Mouse (Mus musculus) layer of hippocampus, adult 11-12 months (tissue): Measurements from ENCODE around the gene 9130409I23Rik.
"Not testable (repeated sequence)": the region's sequence is repeated elsewhere in the genome, so short reads cannot be mapped to it uniquely, and the experiment has no call there.

Experiments
- DNase-seq: peaks from one replicate; pipeline ENCODE4 v3.0.0; 2022; ENCODE audit warnings: low spot score

9130409I23Rik gene

DNA sequence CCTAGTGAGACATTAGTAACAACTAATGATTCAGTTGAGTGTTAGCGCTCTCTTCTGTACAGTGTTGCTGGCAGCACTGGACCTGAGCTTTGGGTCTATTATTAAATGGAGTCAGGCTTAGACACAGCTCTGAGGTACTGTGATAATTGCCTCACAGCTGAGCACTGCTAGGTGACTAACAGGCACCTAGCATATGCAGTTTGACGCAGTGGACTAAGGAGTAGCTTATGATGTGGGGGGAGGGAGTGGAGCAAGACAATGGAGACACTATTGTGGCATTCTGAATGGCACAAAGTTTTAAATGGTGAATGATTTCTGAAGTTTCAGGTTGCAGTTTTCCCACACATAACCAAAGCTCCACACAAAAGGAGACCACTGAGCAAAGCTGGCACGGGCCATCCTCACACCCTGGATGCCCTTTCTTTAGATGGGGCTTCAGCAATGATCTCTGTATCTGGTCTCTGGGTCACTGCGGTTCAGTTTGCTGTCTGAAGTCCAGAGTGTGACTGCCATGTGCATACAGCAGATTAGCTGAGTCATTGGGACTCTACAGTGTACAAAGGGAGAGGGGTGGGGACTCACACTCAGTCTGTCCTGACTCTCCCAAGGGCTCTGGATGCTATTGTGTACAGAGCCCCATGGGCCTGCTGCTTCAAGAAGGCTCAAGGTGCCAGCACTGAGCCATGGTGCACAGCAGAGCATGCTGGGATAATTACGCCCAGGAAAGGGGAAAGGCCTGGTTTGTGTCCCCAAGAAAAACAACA lies 15.8 kb upstream of the 9130409I23Rik start:
- not testable (repeated sequence) for DNase-seq

- no peak for DNase-seq
These were observed 13.4 kb upstream of the 9130409I23Rik start for GRCm38 (mm10) chr1:181037623-181038022.

- peak; percentile 19 for DNase-seq
These were observed 11.4 kb upstream of the 9130409I23Rik start for GRCm38 (mm10) chr1:181039652-181040051.

GRCm38 (mm10) chr1:181047520-181047919 lies 3.5 kb upstream of the 9130409I23Rik start:
- no peak for DNase-seq

DNA sequence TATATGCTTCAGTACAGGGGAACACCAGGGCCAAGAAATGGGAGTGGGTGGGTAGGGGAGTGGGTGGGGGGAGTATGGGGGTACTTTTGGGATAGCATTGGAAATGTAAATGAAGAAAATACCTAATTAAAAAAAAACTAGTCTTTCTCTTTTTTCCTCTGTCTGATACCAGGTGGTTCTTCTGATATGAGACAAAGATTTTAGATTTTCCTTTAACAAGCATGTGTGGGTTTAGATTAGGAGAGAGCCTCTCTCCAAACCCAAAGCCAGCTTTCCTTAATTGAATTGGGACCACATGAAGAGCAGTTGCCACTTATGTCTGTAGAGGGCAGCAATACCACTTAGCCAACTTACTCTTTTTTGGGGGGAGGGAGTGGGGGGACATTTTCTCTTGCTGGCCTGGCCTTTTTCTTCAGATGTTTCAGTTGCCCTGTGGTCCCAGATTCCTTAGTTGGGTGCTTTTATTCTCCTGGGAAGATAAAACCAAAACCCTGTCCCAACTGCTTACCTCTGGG lies 1.7 kb upstream of the 9130409I23Rik start:
- no peak for DNase-seq

DNA sequence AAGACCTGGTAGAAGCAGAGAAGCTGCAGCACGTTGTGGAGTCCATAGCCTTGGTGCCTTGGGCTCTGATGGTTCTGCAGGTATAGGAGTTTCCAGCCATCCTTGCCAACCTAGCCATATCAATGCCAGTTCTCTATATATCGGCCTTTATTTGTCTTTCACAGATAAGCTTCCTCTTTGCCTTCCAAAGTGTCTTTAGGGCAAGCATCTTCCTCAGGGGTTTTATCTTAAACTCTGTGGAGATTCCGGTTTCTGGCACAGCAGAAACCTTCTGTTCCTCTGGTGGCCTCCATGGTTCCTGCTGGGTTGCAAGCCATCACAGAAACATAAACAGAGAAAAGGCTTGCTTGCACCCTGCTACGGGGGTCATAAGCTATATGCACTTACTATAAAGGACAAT lies 1.9 kb downstream of the 9130409I23Rik start:
- DNase-seq: no peak

DNA sequence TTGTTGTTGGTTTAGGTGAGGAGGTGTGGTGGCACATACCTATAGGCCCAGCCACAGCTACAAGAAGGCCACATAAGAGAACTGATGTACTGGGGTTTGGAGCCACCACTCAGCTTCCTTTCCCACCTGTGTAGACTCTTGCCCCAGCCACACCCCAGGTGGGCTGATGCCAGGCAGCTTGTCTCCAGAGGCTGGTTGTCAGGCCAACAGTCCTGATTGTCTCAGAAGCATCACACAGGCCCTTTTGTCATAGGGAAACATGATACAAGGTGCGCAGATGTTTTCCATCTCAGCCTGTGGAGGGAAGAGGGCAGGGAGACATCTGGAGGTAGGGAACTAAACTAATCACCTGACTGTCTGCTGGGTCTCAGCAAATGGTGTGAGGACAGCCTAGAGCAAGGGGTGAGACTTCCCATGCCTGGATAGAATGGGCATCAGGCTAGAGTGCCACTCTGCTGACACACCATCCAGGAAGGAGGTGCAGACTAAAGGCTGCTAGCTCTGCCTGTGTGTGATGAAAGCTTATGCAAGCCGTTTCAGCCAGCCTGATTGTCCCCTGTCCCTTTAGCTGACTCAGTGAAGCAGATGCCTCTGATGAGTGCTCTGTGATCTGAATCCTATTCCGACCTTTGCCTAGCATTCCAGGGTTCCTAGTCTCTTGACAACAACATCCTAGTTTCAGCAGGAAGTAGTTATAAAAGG lies 10.9 kb downstream of the 9130409I23Rik start:
- DNase-seq: no peak

DNA sequence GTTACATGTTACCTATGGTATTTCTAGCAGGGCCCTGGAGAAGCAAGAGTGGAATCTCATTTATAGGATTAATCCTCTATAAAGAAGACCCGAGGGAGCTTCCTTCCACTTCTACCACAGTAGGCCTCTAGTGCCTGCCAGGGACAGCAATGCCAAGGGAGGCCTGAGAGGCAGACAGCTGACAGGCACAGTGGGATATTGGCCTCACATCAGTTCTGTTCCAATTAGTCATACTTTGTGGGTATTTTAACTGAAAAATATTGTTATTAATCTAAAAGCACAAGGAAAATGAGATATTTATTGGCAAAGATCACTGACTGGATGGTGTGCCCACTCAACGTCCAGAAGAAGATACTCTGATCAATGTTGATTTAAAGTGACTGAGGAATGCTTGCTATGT lies 13.0 kb downstream of the 9130409I23Rik start:
- DNase-seq: no peak

GRCm38 (mm10) chr1:181064648-181065047 lies 13.6 kb downstream of the 9130409I23Rik start:
- DNase-seq: no peak

GRCm38 (mm10) chr1:181068344-181068743 lies 17.3 kb downstream of the 9130409I23Rik start:
- DNase-seq: no peak

DNA sequence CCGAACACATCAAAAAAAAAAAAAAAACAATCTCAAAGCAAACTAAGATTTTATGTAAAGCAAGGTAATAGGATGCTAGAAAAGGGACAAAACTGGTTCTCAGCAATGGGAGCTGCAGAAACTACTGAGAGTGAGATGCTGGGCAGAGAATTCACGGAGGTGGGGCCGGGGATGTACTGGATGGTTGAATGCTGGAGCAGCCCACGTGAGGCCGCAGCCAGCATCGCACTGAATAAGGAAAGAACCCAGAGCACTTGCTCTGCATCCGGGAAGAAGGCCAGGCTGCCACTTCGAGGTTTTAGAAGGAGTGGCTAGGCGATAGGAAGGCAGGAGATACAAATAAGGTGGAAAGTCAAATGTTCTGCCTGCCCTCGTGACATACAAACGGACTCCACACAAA lies 18.6 kb downstream of the 9130409I23Rik start:
- DNase-seq: no peak

GRCm38 (mm10) chr1:181073075-181073474 lies 22.0 kb downstream of the 9130409I23Rik start:
- no peak for DNase-seq

- no peak for DNase-seq
These were observed 33.0 kb downstream of the 9130409I23Rik start for GRCm38 (mm10) chr1:181084021-181084420.

DNA sequence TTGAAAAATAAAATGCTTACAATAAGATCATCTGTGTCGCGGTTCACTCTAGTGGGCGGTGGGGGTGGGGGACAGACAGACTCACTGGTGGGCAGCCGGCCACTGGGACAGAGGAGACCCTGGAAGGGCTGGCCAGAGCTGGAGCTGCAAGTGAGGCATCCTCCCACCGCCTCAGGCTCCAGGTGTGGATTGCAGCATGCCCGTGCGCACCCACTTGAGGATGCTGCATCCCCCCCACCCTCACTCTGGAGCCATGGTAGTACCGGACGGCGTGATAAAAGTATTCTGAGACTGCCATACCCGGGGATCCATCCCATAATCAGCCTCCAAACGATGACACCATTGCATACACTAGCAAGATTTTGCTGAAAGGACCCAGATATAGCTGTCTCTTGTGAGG lies 39.0 kb downstream of the 9130409I23Rik start:
- DNase-seq: no peak
